Mouse (Mus musculus): ENCODE data around the gene Abhd17b.

DNA sequence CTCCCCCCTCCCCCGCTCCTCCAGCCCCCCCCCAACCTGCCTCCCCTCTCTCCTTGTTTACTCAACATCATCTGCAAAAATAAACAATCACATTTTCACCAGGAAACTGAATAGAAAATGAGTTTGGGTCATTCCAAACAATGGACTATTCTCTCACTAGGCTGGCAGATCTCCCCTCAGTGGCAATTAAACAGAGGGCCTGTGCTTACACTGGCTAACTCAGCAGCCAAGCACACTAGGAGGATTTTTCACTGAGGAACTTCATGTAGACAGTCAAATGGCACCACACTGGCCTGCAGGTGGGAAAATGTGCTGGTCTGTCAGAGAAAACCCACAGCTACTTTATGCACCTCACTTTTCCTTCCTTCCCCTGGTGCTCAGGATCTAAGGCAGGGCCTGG lies 23.5 kb upstream of the Abhd17b start:
- TF ChIP-seq CTCF (IDR thresholded peaks at IDR 0.05; ENCODE audit: control insufficient read depth, insufficient read depth, low read length) (no peak), POLR2A (IDR thresholded peaks at IDR 0.05; ENCODE audit: borderline replicate concordance, control insufficient read depth, low read depth, low read length) (no peak)

All from bone marrow, adult 2 months (tissue).